Mouse (Mus musculus) kidney, postnatal 4 days (tissue): ENCODE data around the gene 5430403G16Rik.
"Not testable (repeated sequence)": the region's sequence is repeated elsewhere in the genome, so short reads cannot be mapped to it uniquely, and the experiment has no call there.

ENCODE experiments used
- DNase-seq, 2 experiments: peaks; one replicate each; pipeline ENCODE4 v3.0.0; 2021; ENCODE audit warnings: mixed read lengths in 2 of 2

5430403G16Rik gene

GRCm38 (mm10) chr5:109690537-109691201 lies at the start of gene 5430403G16Rik:
TSS of gene 5430403G16Rik (minus strand) at chr5:109691041.
- peak; percentile 67 to 83 for DNase-seq

GRCm38 (mm10) chr5:109717341-109717740 lies 26.5 kb upstream of the 5430403G16Rik start:
- DNase-seq = not testable (repeated sequence)

GRCm38 (mm10) chr5:109691205-109691965 lies 544 bp upstream of the 5430403G16Rik start:
- not testable (repeated sequence) for DNase-seq

GRCm38 (mm10) chr5:109682921-109683320 lies 7.9 kb downstream of the 5430403G16Rik start:
- DNase-seq = no peak
